Mouse (Mus musculus) kidney, embryonic 15.5 days (tissue): ENCODE results near the gene 4933407L21Rik. TPM values are rescaled to one million over a fixed set of nuclear protein-coding genes. Genes with fewer than 3 reads are reported as not detected.
"Not testable (repeated sequence)": the region's sequence is repeated elsewhere in the genome, so short reads cannot be mapped to it uniquely, and the experiment has no call there.

ENCODE experiments used
- ATAC-seq: fragments of 200-750 bp; cut with Nextera tagmentation; replicated peaks from 2 replicates; pipeline ENCODE4 v1.8.0; 2017; ENCODE audit warnings: moderate TSS enrichment; ENCODE audit not compliant: low FRiP score
- H3K27ac ChIP-seq: fragments of 300-500 bp; sonication (generic); 2 replicates; pipeline ENCODE4 v1.5.1; 2015; ENCODE audit warnings: mild to moderate bottlenecking, inconsistent platforms
- H3K27me3 ChIP-seq: fragments of 300-500 bp; sonication (generic); 2 replicates; pipeline ENCODE4 v1.6.1; 2015; ENCODE audit warnings: inconsistent platforms
- H3K36me3 ChIP-seq: fragments of 300-500 bp; sonication (generic); 2 replicates; pipeline ENCODE4 v1.6.1; 2015; ENCODE audit warnings: inconsistent platforms
- H3K4me1 ChIP-seq: fragments of 300-500 bp; sonication (generic); 2 replicates; pipeline ENCODE4 v1.6.1; 2015; ENCODE audit warnings: inconsistent platforms
- H3K4me2 ChIP-seq: fragments of 300-500 bp; sonication (generic); 2 replicates; pipeline ENCODE4 v1.6.1; 2015; ENCODE audit warnings: moderate library complexity, mild to moderate bottlenecking, inconsistent platforms
- H3K4me3 ChIP-seq: fragments of 300-500 bp; sonication (generic); replicated peaks from 2 replicates; pipeline ENCODE4 v1.5.1; 2015; ENCODE audit warnings: mild to moderate bottlenecking, inconsistent platforms
- H3K9ac ChIP-seq: fragments of 300-500 bp; sonication (generic); 2 replicates; pipeline ENCODE4 v1.6.1; 2015; ENCODE audit warnings: mild to moderate bottlenecking, inconsistent platforms
- H3K9me3 ChIP-seq: fragments of 300-500 bp; sonication (generic); replicated peaks from 2 replicates; pipeline ENCODE4 v1.6.1; 2016; ENCODE audit warnings: inconsistent platforms
- WGBS: fragments of 180-500 bp; shearing (Covaris S2); methylation state at CpG from one replicate; pipeline ENCODE4 v1.1.7; 2015; ENCODE audit warnings: mixed read lengths; 5-methylcytosine and 5-hydroxymethylcytosine counted together
- polyA plus RNA-seq: library from polyadenylated mRNA; unstranded; fragments of >200 nt; fragmentation: Nextera tagmentation; extraction: Ambion mirVana; gene quantifications from 2 replicates; pipeline ENCODE4 v1.2.1, GENCODE M21; 2015

Gene 4933407L21Rik
- polyA plus RNA-seq, 1 experiment from 2014 or later: 1.5 TPM

DNA sequence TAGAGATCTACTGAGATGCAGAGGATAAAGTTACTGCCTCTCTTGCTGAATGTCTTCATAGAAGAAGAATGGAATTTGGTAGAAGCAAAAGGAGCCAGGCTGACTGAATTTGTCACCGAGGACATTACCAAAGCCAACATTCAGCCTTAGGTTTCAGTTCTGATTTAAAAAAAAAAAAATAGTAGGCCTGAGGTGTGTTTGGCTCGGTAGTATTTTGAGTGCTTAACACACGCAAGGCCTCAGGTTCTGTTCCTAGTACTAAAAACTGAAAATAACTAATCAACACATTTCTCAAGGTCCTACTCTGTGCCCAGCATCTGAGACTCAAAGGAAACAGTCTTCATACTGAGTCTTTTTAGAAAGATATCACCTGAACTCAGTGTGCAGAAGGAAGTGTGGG is 42.8 kb downstream of the 4933407L21Rik start:
- no peaks in the 10 kb centered on the region for H3K27me3 ChIP-seq
- no peak for ATAC-seq
- no peaks in the 10 kb centered on the region for H3K9me3 ChIP-seq
- H3K9ac ChIP-seq: no peak overlapping the region
- H3K4me1 ChIP-seq: no peaks in the 10 kb centered on the region
- no peak overlapping the region for H3K27ac ChIP-seq
- H3K4me2 ChIP-seq: no peak overlapping the region
- H3K4me3 ChIP-seq: no peak overlapping the region
- WGBS: 96% methylated on average over 3 of the region's 3 CpGs
- no peaks in the 10 kb centered on the region for H3K36me3 ChIP-seq

DNA sequence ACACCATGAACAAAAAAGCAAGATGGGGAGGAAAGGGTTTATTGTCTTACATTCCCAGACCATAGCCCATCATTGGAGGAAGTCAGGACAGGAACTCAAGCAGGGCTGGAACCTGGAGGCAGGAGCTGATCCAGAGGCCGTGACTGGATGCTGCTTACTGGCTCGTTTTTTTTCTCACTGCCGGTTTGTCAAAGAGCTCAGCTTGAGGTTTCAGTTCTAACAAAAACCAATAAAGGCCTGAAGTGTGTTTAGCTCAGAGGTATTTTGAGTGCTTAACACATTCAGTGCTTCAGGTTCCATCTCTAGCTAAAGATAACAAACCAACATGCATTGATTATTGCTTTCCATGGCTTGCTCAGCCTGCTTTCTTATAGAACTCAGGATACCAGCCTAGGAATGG is 44.1 kb downstream of the 4933407L21Rik start:
- Histone ChIP-seq H3K4me3 (no peak overlapping the region), H3K27me3 (no peaks in the 10 kb centered on the region), H3K4me1 (no peaks in the 10 kb centered on the region), H3K4me2 (no peak overlapping the region), H3K9me3 (no peaks in the 10 kb centered on the region), H3K36me3 (no peaks in the 10 kb centered on the region), H3K9ac (no peak overlapping the region), H3K27ac (no peak overlapping the region)
- 64% methylated on average over 3 of the region's 3 CpGs for WGBS
- no peak for ATAC-seq

DNA sequence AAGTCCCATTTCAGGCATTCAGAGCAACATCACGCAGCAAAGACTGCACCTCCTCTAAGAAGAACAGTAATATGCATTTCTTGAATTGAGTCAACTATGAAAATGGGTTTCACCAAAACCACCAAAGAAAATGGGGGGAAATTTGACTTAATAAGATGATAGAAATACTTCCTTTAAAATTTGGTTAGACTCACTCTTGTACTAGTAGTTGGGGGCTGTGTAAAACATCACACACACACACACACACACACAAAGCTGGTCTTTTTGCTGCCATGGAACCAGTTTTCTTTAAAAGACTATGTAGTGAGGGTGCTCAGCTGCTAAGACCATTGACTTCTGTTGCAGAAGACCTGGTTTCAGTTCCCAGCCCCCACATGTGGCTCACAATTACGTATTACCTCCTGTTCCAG is 45.2 kb downstream of the 4933407L21Rik start:
- H3K27me3 ChIP-seq: no peaks in the 10 kb centered on the region
- no peak for ATAC-seq
- no peak overlapping the region for H3K9ac ChIP-seq
- 85% methylated on average over 2 of the region's 2 CpGs for WGBS
- no peaks in the 10 kb centered on the region for H3K4me1 ChIP-seq
- no peaks in the 10 kb centered on the region for H3K36me3 ChIP-seq
- H3K4me2 ChIP-seq: no peak overlapping the region
- no peak overlapping the region for H3K4me3 ChIP-seq
- H3K9me3 ChIP-seq: no peaks in the 10 kb centered on the region
- no peak overlapping the region for H3K27ac ChIP-seq

DNA sequence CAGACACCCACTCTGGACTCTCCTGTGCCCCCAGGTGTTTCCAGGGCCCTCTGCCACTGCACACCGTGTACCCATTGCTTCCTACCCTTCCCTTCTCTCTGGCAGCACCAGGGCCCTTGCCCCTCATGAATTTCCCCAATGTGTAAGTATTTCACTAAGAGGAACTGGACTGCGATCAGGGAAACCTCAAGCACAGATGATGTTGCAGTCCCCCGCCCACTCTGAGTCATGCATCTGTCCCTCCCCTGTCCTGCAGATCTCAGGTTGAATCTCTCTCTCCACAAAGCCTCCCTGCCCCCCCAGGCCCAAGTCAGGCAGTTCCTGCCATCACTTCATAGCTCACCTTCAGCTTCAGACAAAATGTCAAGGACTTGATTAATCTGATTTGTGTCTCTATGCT is 49.4 kb downstream of the 4933407L21Rik start:
- Histone ChIP-seq H3K4me1 (no peaks in the 10 kb centered on the region), H3K9ac (no peak overlapping the region), H3K4me3 (no peak overlapping the region), H3K27ac (no peak overlapping the region), H3K27me3 (no peaks in the 10 kb centered on the region), H3K9me3 (no peaks in the 10 kb centered on the region), H3K4me2 (no peak overlapping the region), H3K36me3 (no peaks in the 10 kb centered on the region)
- ATAC-seq: no peak
- 78% methylated on average over 3 of the region's 3 CpGs for WGBS

DNA sequence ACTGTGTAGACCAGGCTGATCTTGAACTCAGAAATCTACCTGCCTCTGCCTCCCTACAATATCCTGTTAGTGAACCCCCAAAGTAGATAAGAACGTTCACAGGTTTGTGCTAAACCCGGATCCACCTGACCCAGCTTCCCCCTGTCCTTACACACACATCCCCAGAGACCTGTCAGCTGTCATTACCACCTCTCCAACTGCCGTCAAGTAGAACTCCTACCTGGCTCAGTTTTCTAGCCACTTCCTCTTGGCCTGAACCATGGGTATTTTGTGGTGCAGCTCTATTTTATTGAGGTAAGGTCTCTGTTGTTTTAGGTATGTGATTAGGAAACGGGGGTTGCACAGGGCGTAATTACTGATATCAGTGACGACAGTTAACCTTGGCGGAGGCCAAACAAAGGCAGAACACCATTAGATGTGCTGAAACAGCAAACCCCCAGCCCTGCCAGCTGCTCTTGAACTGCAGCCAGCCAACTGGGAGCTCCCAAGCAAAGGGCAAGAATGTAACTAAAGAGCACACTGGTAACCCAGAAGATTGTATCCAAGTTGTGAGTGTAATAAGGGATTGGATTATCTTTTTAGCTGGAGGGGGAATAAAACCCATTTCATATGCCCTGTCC is 53.6 kb downstream of the 4933407L21Rik start:
- no peaks in the 10 kb centered on the region for H3K27me3 ChIP-seq
- WGBS: 43% methylated on average over 7 of the region's 7 CpGs
- ATAC-seq: no peak
- H3K4me2 ChIP-seq: no peak overlapping the region
- H3K27ac ChIP-seq: no peak overlapping the region
- H3K36me3 ChIP-seq: no peaks in the 10 kb centered on the region
- no peak overlapping the region for H3K9ac ChIP-seq
- H3K4me1 ChIP-seq: no peaks in the 10 kb centered on the region
- no peak overlapping the region for H3K4me3 ChIP-seq
- no peaks in the 10 kb centered on the region for H3K9me3 ChIP-seq

DNA sequence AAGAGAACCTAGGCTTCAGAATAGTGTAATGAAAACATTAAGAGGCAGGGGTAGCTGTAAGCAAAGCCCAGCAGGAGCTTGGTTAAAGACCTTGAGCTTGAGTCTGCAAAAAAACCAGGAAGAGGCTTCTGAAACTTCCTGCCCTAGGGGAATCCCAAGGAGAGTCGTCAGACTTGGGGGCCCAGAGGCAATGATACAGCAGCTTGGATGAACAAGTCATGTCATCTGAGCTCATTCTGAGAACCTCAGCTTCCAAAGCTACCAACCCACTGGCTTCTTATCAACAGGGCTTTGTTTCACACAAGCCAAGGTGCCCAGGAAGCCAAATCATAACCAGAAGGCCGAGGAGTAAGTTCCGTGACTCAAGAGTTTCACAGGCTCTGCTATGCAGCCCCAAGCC is 57.5 kb downstream of the 4933407L21Rik start:
- Histone ChIP-seq H3K27ac (no peak overlapping the region), H3K4me3 (no peak overlapping the region), H3K9ac (no peak overlapping the region), H3K36me3 (no peaks in the 10 kb centered on the region), H3K4me1 (no peaks in the 10 kb centered on the region), H3K9me3 (no peaks in the 10 kb centered on the region), H3K27me3 (no peaks in the 10 kb centered on the region), H3K4me2 (no peak overlapping the region)
- no peak for ATAC-seq
- 83% methylated on average over 3 of the region's 3 CpGs for WGBS

DNA sequence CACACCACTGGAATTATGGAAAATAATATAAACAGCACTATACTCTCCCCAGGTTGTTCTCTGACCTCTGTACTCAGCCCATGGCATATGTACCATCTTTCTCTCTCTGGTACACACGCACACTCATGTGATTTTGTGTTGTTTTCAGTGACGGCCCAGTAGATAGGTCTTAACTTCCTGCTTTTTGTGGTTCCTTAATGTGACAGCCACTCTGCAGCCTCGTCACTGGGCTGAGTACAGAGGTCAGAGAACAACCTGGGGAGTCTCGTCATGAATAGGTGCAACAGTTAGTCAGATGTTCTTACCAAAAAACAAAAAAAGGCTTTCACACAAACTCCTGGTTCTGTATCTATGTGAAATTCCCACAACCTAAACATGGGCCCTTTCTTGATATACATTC is 60.1 kb downstream of the 4933407L21Rik start:
- no peaks in the 10 kb centered on the region for H3K9me3 ChIP-seq
- no peaks in the 10 kb centered on the region for H3K27me3 ChIP-seq
- no peak overlapping the region for H3K4me3 ChIP-seq
- no peak overlapping the region for H3K27ac ChIP-seq
- H3K4me2 ChIP-seq: no peak overlapping the region
- H3K9ac ChIP-seq: no peak overlapping the region
- WGBS: 78% methylated on average over 4 of the region's 4 CpGs
- no peaks in the 10 kb centered on the region for H3K4me1 ChIP-seq
- H3K36me3 ChIP-seq: no peaks in the 10 kb centered on the region
- no peak for ATAC-seq

DNA sequence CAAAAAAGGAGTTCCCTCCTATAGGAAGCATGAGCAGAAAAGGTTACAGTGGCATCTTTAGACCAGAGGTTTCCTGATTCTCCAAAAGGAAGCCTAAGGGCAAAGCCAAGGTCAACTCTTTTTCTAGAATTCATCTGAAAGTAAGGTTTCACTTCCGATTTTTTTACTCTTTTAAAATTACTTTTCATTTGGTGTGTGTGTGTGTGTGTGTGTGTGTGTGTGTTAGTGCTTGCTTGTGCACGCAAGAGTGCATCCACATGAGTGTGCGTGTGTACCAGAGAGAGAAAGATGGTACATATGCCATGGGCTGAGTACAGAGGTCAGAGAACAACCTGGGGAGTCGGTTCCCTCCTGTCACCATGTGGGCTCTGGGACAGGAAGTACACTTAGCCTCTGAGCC is 60.6 kb downstream of the 4933407L21Rik start:
- not testable (repeated sequence) for H3K9me3 ChIP-seq, H3K4me2 ChIP-seq, ATAC-seq

More for the DNA sequence above, 60.6 kb downstream of the 4933407L21Rik start:
- not testable (repeated sequence) for H3K27me3 ChIP-seq, H3K4me1 ChIP-seq, H3K27ac ChIP-seq, H3K9ac ChIP-seq, H3K36me3 ChIP-seq, H3K4me3 ChIP-seq
- WGBS: 81% methylated on average over 4 of the region's 4 CpGs

Other genes with a start within 250 kb of the 4933407L21Rik start
- gene A630001G21Rik, start 149.8 kb upstream of the 4933407L21Rik start, polyA plus RNA-seq: 0.72 and 1.1 TPM in 2 replicates
- 28.0 and 30.2 TPM in 2 replicates for gene Cab39, start 135.0 kb upstream of the 4933407L21Rik start, polyA plus RNA-seq
- 220 and 231 TPM in 2 replicates for gene Itm2c, start 34.2 kb upstream of the 4933407L21Rik start, polyA plus RNA-seq
- gene Gpr55, start 32.5 kb downstream of the 4933407L21Rik start, polyA plus RNA-seq: 0.04 TPM in 1 of 2 replicates, not detected in the other
- not detected in 2 replicates for gene Spata3, start 88.3 kb downstream of the 4933407L21Rik start, polyA plus RNA-seq
- 1.1 and 1.2 TPM in 2 replicates for gene 2810459M11Rik, start 117.4 kb downstream of the 4933407L21Rik start, polyA plus RNA-seq
- gene Psmd1, start 135.9 kb downstream of the 4933407L21Rik start, polyA plus RNA-seq: 181 and 182 TPM in 2 replicates
- 1.1 and 1.3 TPM in 2 replicates for gene Htr2b, start 183.5 kb downstream of the 4933407L21Rik start, polyA plus RNA-seq
- not detected in 2 replicates for gene Gm21972, start 205.2 kb downstream of the 4933407L21Rik start, polyA plus RNA-seq
- gene Armc9, start 226.3 kb downstream of the 4933407L21Rik start, polyA plus RNA-seq: 25.3 and 29.9 TPM in 2 replicates